28 mouse cellular contexts compared by ENCODE assay signal in genomic region chr16:43986299-43986698, GRCm38 (mm10).
"Had no signal": no experiment of that assay in that cellular context is flagged by ENCODE, and none has a peak within 500 bp of the region (broad histone marks: within the 10 kb centered on the region; RNA-seq: fewer than 3 reads in every experiment).

No protein-coding gene starts in this region.

- H3K4me1 ChIP-seq: embryonic facial prominence, embryonic 10.5 days; embryonic facial prominence, embryonic 12.5 days; embryonic facial prominence, embryonic 13.5 days; embryonic facial prominence, embryonic 15.5 days; forebrain, embryonic 12.5 days; forebrain, embryonic 13.5 days; forebrain, embryonic 15.5 days had no signal

- H3K36me3 ChIP-seq: embryonic facial prominence, embryonic 10.5 days; embryonic facial prominence, embryonic 12.5 days; embryonic facial prominence, embryonic 13.5 days; embryonic facial prominence, embryonic 15.5 days; forebrain, embryonic 10.5 days; forebrain, embryonic 12.5 days; forebrain, embryonic 15.5 days had no signal

- DNase-seq: cerebellum, adult 2 months; cerebellum, adult 8-10 months; cerebellum, adult 9-10 months; cerebellum, adult 9-11 months; cerebellum, postnatal 10 days; cerebellum, postnatal 14 days; cerebellum, postnatal 25 days; cerebellum, postnatal 36 days; embryo, embryonic 11 days; forebrain, postnatal 0 days; gastrocnemius, adult 2 months; gastrocnemius, postnatal 10 days; gastrocnemius, postnatal 14 days; gastrocnemius, postnatal 25 days; gastrocnemius, postnatal 36 days; heart, adult 18-20 months; heart, adult 2 months had no signal

- H3K4me2 ChIP-seq: embryonic facial prominence, embryonic 12.5 days; embryonic facial prominence, embryonic 13.5 days; embryonic facial prominence, embryonic 15.5 days; forebrain, embryonic 12.5 days; forebrain, embryonic 13.5 days; forebrain, embryonic 15.5 days had no signal

- ATAC-seq: forebrain, embryonic 13.5 days; forebrain, embryonic 14.5 days; forebrain, embryonic 15.5 days; forebrain, embryonic 16.5 days; forebrain, postnatal 0 days had no signal

- H3K27ac ChIP-seq: embryonic facial prominence, embryonic 10.5 days; embryonic facial prominence, embryonic 12.5 days; embryonic facial prominence, embryonic 13.5 days; embryonic facial prominence, embryonic 15.5 days; forebrain, embryonic 10.5 days; forebrain, embryonic 12.5 days; forebrain, embryonic 13.5 days; forebrain, embryonic 15.5 days; gastrocnemius, adult 2 months; heart, adult 2 months had no signal

- H3K9me3 ChIP-seq: embryonic facial prominence, embryonic 10.5 days; embryonic facial prominence, embryonic 12.5 days; embryonic facial prominence, embryonic 13.5 days; embryonic facial prominence, embryonic 15.5 days; forebrain, embryonic 10.5 days; forebrain, embryonic 12.5 days; forebrain, embryonic 13.5 days; forebrain, embryonic 15.5 days had no signal

- H3K9ac ChIP-seq: embryonic facial prominence, embryonic 12.5 days; embryonic facial prominence, embryonic 13.5 days; embryonic facial prominence, embryonic 15.5 days; forebrain, embryonic 12.5 days; forebrain, embryonic 13.5 days; forebrain, embryonic 15.5 days; forebrain, postnatal 0 days had no signal

- H3K4me3 ChIP-seq: embryonic facial prominence, embryonic 10.5 days; embryonic facial prominence, embryonic 12.5 days; embryonic facial prominence, embryonic 13.5 days; embryonic facial prominence, embryonic 15.5 days; erythroblast, embryonic 14.5 days; forebrain, embryonic 10.5 days; forebrain, embryonic 12.5 days; forebrain, embryonic 13.5 days; forebrain, embryonic 15.5 days; gastrocnemius, adult 2 months; heart, adult 2 months had no signal

- H3K27me3 ChIP-seq: embryonic facial prominence, embryonic 12.5 days; embryonic facial prominence, embryonic 13.5 days; embryonic facial prominence, embryonic 15.5 days; forebrain, embryonic 12.5 days; forebrain, embryonic 13.5 days; forebrain, embryonic 15.5 days had no signal
